Mouse (Mus musculus) heart, postnatal 0 days (tissue): Measurements from ENCODE around the gene Mrps26. TPM values are rescaled to one million over a fixed set of nuclear protein-coding genes. Genes with fewer than 3 reads are reported as not detected.

Experiments
- ATAC-seq: fragments of 200-750 bp; cut with Nextera tagmentation; 2 replicates; pipeline ENCODE4 v1.8.0; 2017; ENCODE audit warnings: low read depth, moderate number of reproducible peaks, moderate library complexity; ENCODE audit not compliant: insufficient read depth
- DNase-seq: peaks from one replicate; pipeline ENCODE4 v3.0.0-alpha.2; 2016; ENCODE audit warnings: low spot score
- H3K27ac ChIP-seq: fragments of 300-500 bp; sonication (generic); 2 replicates; pipeline ENCODE4 v1.5.1; 2014; ENCODE audit warnings: low read depth, mild to moderate bottlenecking
- H3K27me3 ChIP-seq: fragments of 300-500 bp; sonication (generic); 2 replicates; pipeline ENCODE4 v1.6.1; 2014; ENCODE audit warnings: low read length, mixed read lengths; ENCODE audit not compliant: control insufficient read depth, insufficient read depth
- H3K36me3 ChIP-seq: fragments of 300-500 bp; sonication (generic); replicated peaks from 2 replicates; pipeline ENCODE4 v1.6.1; 2014; ENCODE audit warnings: low read length, mixed read lengths; ENCODE audit not compliant: control insufficient read depth, insufficient read depth
- H3K4me1 ChIP-seq: fragments of 300-500 bp; sonication (generic); 2 replicates; pipeline ENCODE4 v1.6.1; 2014; ENCODE audit warnings: antibody characterized with exemption; ENCODE audit not compliant: control insufficient read depth, insufficient read depth
- H3K4me2 ChIP-seq: fragments of 300-500 bp; sonication (generic); 2 replicates; pipeline ENCODE4 v1.6.1; 2014; ENCODE audit warnings: low read depth, mild to moderate bottlenecking, low read length, moderate library complexity
- H3K4me3 ChIP-seq: fragments of 300-500 bp; sonication (generic); 2 replicates; pipeline ENCODE4 v1.5.1; 2014; ENCODE audit warnings: low read depth, low read length
- H3K9ac ChIP-seq: fragments of 300-500 bp; sonication (generic); replicated peaks from 2 replicates; pipeline ENCODE4 v1.6.1; 2014; ENCODE audit warnings: low read depth, low read length, mixed read lengths
- H3K9me3 ChIP-seq: fragments of 300-500 bp; sonication (generic); replicated peaks from 2 replicates; pipeline ENCODE4 v1.6.1; 2016; ENCODE audit warnings: low read length; ENCODE audit not compliant: control insufficient read depth
- CTCF ChIP-seq: IDR thresholded peaks from 2 replicates; pipeline ENCODE4 v1.5.1; 2016; ENCODE audit warnings: antibody characterized with exemption, control low read depth, low read depth
- EP300 ChIP-seq: IDR thresholded peaks from 2 replicates; pipeline ENCODE4 v1.6.1; 2016; ENCODE audit warnings: antibody characterized with exemption, low read depth
- WGBS: fragments of 180-500 bp; shearing (Covaris S2); extraction: QIAGEN DNeasy Blood & Tissue Kit; methylation state at CpG from one replicate; pipeline ENCODE4 v1.1.7; 2014; 5-methylcytosine and 5-hydroxymethylcytosine counted together
- polyA plus RNA-seq: library from polyadenylated mRNA; unstranded; fragments of >200 nt; fragmentation: Nextera tagmentation; extraction: Ambion mirVana; gene quantifications from 2 replicates; pipeline ENCODE4 v1.2.1, GENCODE M21; 2015
- total RNA-seq: library from RNA; depleted of rRNA; stranded (reverse); fragments of >200 nt; gene quantifications from 2 replicates; pipeline ENCODE4 v1.2.3, GENCODE M21; 2014; ENCODE audit warnings: low replicate concordance

Gene Mrps26
- total and polyA plus RNA-seq, 2 experiments from 2014 or later = 74.0 to 86.9 TPM

DNA sequence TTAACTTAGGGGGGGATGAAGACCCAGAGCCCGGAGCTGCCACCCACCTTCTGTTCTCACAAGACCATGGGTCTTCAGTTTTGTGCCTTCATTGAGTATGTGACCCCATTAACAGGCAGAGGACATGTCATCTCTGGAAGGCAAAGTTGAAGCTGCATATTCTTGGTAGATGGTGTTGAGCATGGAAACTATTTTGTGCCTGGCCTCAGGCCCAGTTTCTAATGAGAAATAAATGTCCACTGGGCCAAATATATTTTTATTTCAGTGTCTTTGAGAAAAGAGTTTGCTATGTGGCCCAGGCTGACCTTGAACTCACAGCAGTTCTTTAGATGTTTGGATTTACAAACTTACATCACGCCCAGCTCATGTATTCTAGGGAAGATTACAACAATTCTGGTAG is 26.2 kb downstream of the Mrps26 start:
- H3K4me3 ChIP-seq = no peak overlapping the region
- peaks cover 16% of the 10 kb centered on the region for H3K36me3 ChIP-seq
- 80% methylated on average over 2 of the region's 2 CpGs for WGBS
- no peaks in the 10 kb centered on the region for H3K9me3 ChIP-seq
- no peaks in the 10 kb centered on the region for H3K27me3 ChIP-seq
- TF ChIP-seq EP300 = no peak
- TF ChIP-seq CTCF = no peak
- H3K9ac ChIP-seq = no peak overlapping the region
- no peaks in the 10 kb centered on the region; the same call in 1 of the 2 replicates for H3K4me1 ChIP-seq
- no peak for DNase-seq
- no peak overlapping the region; the same call in 1 of the 2 replicates for H3K27ac ChIP-seq
- ATAC-seq = no peak
- no peak overlapping the region for H3K4me2 ChIP-seq

DNA sequence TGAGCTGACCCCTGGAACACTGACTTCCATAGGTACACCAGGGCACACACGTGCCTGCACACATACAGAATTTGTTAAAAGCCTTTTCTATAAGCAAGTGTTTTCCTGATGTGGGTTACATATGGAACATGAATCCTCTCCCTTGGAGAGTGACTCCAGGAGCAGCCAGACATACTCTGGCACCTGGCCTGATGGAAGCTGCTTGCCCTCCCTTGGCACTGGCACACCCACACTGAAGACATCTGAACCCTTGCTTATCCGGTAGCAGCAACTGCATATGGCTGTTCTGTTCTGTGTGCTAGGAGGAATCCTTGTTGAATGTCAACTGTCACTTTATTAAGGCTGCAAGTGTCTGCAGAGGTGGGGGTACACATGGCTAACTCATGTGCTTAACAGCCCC is 27.5 kb downstream of the Mrps26 start:
- no peak overlapping the region for H3K4me2 ChIP-seq
- no peaks in the 10 kb centered on the region for H3K9me3 ChIP-seq
- H3K9ac ChIP-seq = no peak overlapping the region
- DNase-seq (no peak), ATAC-seq (no peak)
- WGBS = 95% methylated on average over 2 of the region's 2 CpGs
- no peak overlapping the region for H3K27ac ChIP-seq
- TF ChIP-seq CTCF (no peak), EP300 (no peak)
- no peaks in the 10 kb centered on the region; the same call in 1 of the 2 replicates for H3K4me1 ChIP-seq
- H3K4me3 ChIP-seq = no peak overlapping the region
- peaks cover 25% of the 10 kb centered on the region for H3K36me3 ChIP-seq
- H3K27me3 ChIP-seq = no peaks in the 10 kb centered on the region

GRCm38 (mm10) chr2:130595596-130595995 is 32.1 kb downstream of the Mrps26 start:
- no peaks in the 10 kb centered on the region for H3K9me3 ChIP-seq
- no peak for TF ChIP-seq CTCF
- H3K4me3 ChIP-seq = no peak overlapping the region
- no peaks in the 10 kb centered on the region for H3K27me3 ChIP-seq
- 71% methylated on average over 1 of the region's 1 CpGs for WGBS
- no peak for DNase-seq
- H3K4me1 ChIP-seq = no peaks in the 10 kb centered on the region
- no peak overlapping the region for H3K4me2 ChIP-seq
- H3K9ac ChIP-seq = no peak overlapping the region
- peaks cover 63% of the 10 kb centered on the region for H3K36me3 ChIP-seq
- ATAC-seq = no peak
- H3K27ac ChIP-seq = no peak overlapping the region

GRCm38 (mm10) chr2:130597601-130598010 is 34.1 kb downstream of the Mrps26 start:
- peak; percentile 50 for DNase-seq
- Histone ChIP-seq H3K36me3 (peaks cover 61% of the 10 kb centered on the region), H3K9ac (no peak overlapping the region), H3K4me3 (no peak overlapping the region), H3K4me2 (no peak overlapping the region), H3K4me1 (no peaks in the 10 kb centered on the region), H3K27ac (no peak overlapping the region), H3K27me3 (no peaks in the 10 kb centered on the region), H3K9me3 (no peaks in the 10 kb centered on the region)
- 0% methylated on average over 1 of the region's 1 CpGs for WGBS
- TF ChIP-seq CTCF = peak; percentile 64
- no peak for TF ChIP-seq EP300
- peak; percentile 44; the same call in 1 of the 2 replicates for ATAC-seq

DNA sequence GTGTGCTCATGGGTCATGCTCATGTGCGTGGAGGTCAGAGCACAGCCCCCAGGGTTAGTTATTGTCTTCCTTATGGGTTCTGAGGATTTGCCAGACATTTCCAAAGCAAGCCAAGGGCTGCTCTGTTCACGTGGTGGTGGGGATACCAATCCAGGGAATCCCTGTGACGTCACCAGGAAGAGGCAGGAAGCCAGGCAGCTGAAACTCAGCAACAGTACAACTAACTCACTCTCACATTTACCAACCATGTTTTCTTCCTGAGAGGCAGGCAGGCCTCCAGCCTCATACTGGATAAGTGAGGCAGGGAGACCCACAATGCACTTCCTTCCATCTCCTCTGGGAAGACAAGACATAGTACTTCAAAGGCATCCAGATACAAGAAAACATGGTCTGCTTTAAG is 34.9 kb downstream of the Mrps26 start:
- H3K27ac ChIP-seq = no peak overlapping the region
- ATAC-seq = no peak
- H3K4me3 ChIP-seq = no peak overlapping the region

GRCm38 (mm10) chr2:130602195-130602594 is 38.7 kb downstream of the Mrps26 start:
- Histone ChIP-seq H3K4me2 (no peak overlapping the region), H3K36me3 (peaks cover 56% of the 10 kb centered on the region), H3K27ac (no peak overlapping the region), H3K4me3 (no peak overlapping the region), H3K9ac (no peak overlapping the region), H3K27me3 (no peaks in the 10 kb centered on the region), H3K4me1 (no peaks in the 10 kb centered on the region), H3K9me3 (no peaks in the 10 kb centered on the region)
- TF ChIP-seq CTCF (no peak), EP300 (no peak)
- ATAC-seq (no peak), DNase-seq (no peak)
- 66% methylated on average over 4 of the region's 4 CpGs for WGBS

More for the DNA sequence above, 34.9 kb downstream of the Mrps26 start:
- TF ChIP-seq EP300 (no peak), CTCF (no peak)
- no peak for DNase-seq
- H3K4me2 ChIP-seq = no peak overlapping the region
- peaks cover 69% of the 10 kb centered on the region for H3K36me3 ChIP-seq
- no peaks in the 10 kb centered on the region for H3K9me3 ChIP-seq
- no peak overlapping the region for H3K9ac ChIP-seq
- H3K27me3 ChIP-seq = no peaks in the 10 kb centered on the region
- no peaks in the 10 kb centered on the region for H3K4me1 ChIP-seq
- WGBS = 60% methylated on average over 3 of the region's 3 CpGs
